Mouse (Mus musculus) embryonic facial prominence, embryonic 14.5 days (tissue): ENCODE results near the gene Cdc20. TPM values are rescaled to one million over a fixed set of nuclear protein-coding genes. Genes with fewer than 3 reads are reported as not detected.

Experiments used
- ATAC-seq: fragments of 200-750 bp; cut with Nextera tagmentation; 2 replicates; pipeline ENCODE4 v1.8.0; 2017; ENCODE audit warnings: low read depth, moderate number of reproducible peaks, moderate TSS enrichment
- DNase-seq: peaks from one replicate; pipeline ENCODE4 v3.0.0-alpha.2; 2015; ENCODE audit warnings: low spot score
- H3K27ac ChIP-seq: fragments of 300-500 bp; sonication (generic); replicated peaks from 2 replicates; pipeline ENCODE4 v1.5.1; 2014; ENCODE audit warnings: low read depth, mild to moderate bottlenecking, low read length, moderate library complexity
- H3K27me3 ChIP-seq: fragments of 300-500 bp; sonication (generic); replicated peaks from 2 replicates; pipeline ENCODE4 v1.6.1; 2014; ENCODE audit warnings: low read length; ENCODE audit not compliant: control insufficient read depth, insufficient read depth
- H3K36me3 ChIP-seq: fragments of 300-500 bp; sonication (generic); 2 replicates; pipeline ENCODE4 v1.6.1; 2014; ENCODE audit warnings: low read length, mixed read lengths; ENCODE audit not compliant: control insufficient read depth, insufficient read depth
- H3K4me1 ChIP-seq: fragments of 300-500 bp; sonication (generic); 2 replicates; pipeline ENCODE4 v1.6.1; 2014; ENCODE audit warnings: antibody characterized with exemption, low read length; ENCODE audit not compliant: control insufficient read depth, insufficient read depth
- H3K4me2 ChIP-seq: fragments of 300-500 bp; sonication (generic); 2 replicates; pipeline ENCODE4 v1.6.1; 2014; ENCODE audit warnings: low read depth, mild to moderate bottlenecking, low read length, moderate library complexity, mixed read lengths
- H3K4me3 ChIP-seq: fragments of 300-500 bp; sonication (generic); 2 replicates; pipeline ENCODE4 v1.5.1; 2014; ENCODE audit warnings: low read depth, mild to moderate bottlenecking, low read length
- H3K9ac ChIP-seq: fragments of 300-500 bp; sonication (generic); 2 replicates; pipeline ENCODE4 v1.6.1; 2014; ENCODE audit warnings: low read depth, mild to moderate bottlenecking, low read length, moderate library complexity, mixed read lengths
- H3K9me3 ChIP-seq: fragments of 300-500 bp; sonication (generic); 2 replicates; pipeline ENCODE4 v1.6.1; 2016; ENCODE audit warnings: low read length; ENCODE audit not compliant: control insufficient read depth
- WGBS: fragments of 180-500 bp; shearing (Covaris S2); extraction: QIAGEN DNeasy Blood & Tissue Kit; methylation state at CpG from one replicate; pipeline ENCODE4 v1.1.7; 2014; 5-methylcytosine and 5-hydroxymethylcytosine counted together
- polyA plus RNA-seq: library from polyadenylated mRNA; unstranded; fragments of >200 nt; fragmentation: Nextera tagmentation; extraction: Ambion mirVana; gene quantifications from 2 replicates; pipeline ENCODE4 v1.2.1, GENCODE M21; 2014

Cdc20 gene
- polyA plus RNA-seq, 1 experiment from 2014 or later: 159 TPM

- no peak overlapping the region for H3K27ac ChIP-seq
- no peaks in the 10 kb centered on the region for H3K9me3 ChIP-seq
- WGBS: 88% methylated on average over 1 of the region's 1 CpGs
- H3K36me3 ChIP-seq: peaks cover 9% of the 10 kb centered on the region
- H3K9ac ChIP-seq: no peak overlapping the region
- DNase-seq (no peak), ATAC-seq (no peak)
- H3K4me2 ChIP-seq: no peak overlapping the region
- H3K27me3 ChIP-seq: no peaks in the 10 kb centered on the region
- H3K4me3 ChIP-seq: no peak overlapping the region
- peaks cover 22% of the 10 kb centered on the region for H3K4me1 ChIP-seq
Observed at GRCm38 (mm10) chr4:118425374-118425773, 11.8 kb downstream of the Cdc20 start.

GRCm38 (mm10) chr4:118424541-118425160 lies 12.5 kb downstream of the Cdc20 start:
- ATAC-seq: no peak
- Histone ChIP-seq H3K27me3 (no peaks in the 10 kb centered on the region), H3K9ac (no peak overlapping the region), H3K4me3 (no peak overlapping the region), H3K27ac (no peak overlapping the region), H3K9me3 (no peaks in the 10 kb centered on the region), H3K4me2 (no peak overlapping the region), H3K36me3 (peaks cover 13% of the 10 kb centered on the region), H3K4me1 (peaks cover 20% of the 10 kb centered on the region)
- WGBS: 84% methylated on average over 4 of the region's 4 CpGs
- DNase-seq: no peak

GRCm38 (mm10) chr4:118421384-118421783 lies 15.8 kb downstream of the Cdc20 start:
- no peak overlapping the region for H3K9ac ChIP-seq
- 96% methylated on average over 3 of the region's 3 CpGs for WGBS
- DNase-seq: no peak
- no peak overlapping the region for H3K4me3 ChIP-seq
- peaks cover 35% of the 10 kb centered on the region for H3K36me3 ChIP-seq
- no peaks in the 10 kb centered on the region for H3K9me3 ChIP-seq
- no peak for ATAC-seq
- no peaks in the 10 kb centered on the region for H3K4me1 ChIP-seq
- no peak overlapping the region for H3K4me2 ChIP-seq
- no peak overlapping the region for H3K27ac ChIP-seq
- H3K27me3 ChIP-seq: no peaks in the 10 kb centered on the region

- ATAC-seq: peak; percentile 50; the same call in 1 of the 2 replicates
- no peak overlapping the region for H3K27ac ChIP-seq
- no peaks in the 10 kb centered on the region for H3K4me1 ChIP-seq
Observed at GRCm38 (mm10) chr4:118417112-118417797, 19.9 kb downstream of the Cdc20 start.

GRCm38 (mm10) chr4:118416329-118416728 lies 20.8 kb downstream of the Cdc20 start:
- Histone ChIP-seq H3K4me1 (no peaks in the 10 kb centered on the region), H3K4me3 (no peak overlapping the region), H3K36me3 (peaks cover 85% of the 10 kb centered on the region), H3K9ac (no peak overlapping the region), H3K27me3 (no peaks in the 10 kb centered on the region), H3K9me3 (no peaks in the 10 kb centered on the region), H3K4me2 (no peak overlapping the region), H3K27ac (no peak overlapping the region)
- ATAC-seq: no peak
- DNase-seq: no peak
- 91% methylated on average over 5 of the region's 5 CpGs for WGBS

More at GRCm38 (mm10) chr4:118417112-118417797, 19.9 kb downstream of the Cdc20 start:
- no peak overlapping the region for H3K4me2 ChIP-seq
- peaks cover 76% of the 10 kb centered on the region for H3K36me3 ChIP-seq
- no peak overlapping the region for H3K4me3 ChIP-seq
- H3K9ac ChIP-seq: no peak overlapping the region
- no peaks in the 10 kb centered on the region for H3K27me3 ChIP-seq
- H3K9me3 ChIP-seq: no peaks in the 10 kb centered on the region
- WGBS: 78% methylated on average over 13 of the region's 13 CpGs
- DNase-seq: no peak

GRCm38 (mm10) chr4:118415779-118416178 lies 21.4 kb downstream of the Cdc20 start:
- Histone ChIP-seq H3K9ac (no peak overlapping the region), H3K27ac (no peak overlapping the region), H3K36me3 (peaks cover 86% of the 10 kb centered on the region), H3K4me1 (no peaks in the 10 kb centered on the region), H3K4me2 (no peak overlapping the region), H3K27me3 (no peaks in the 10 kb centered on the region), H3K4me3 (no peak overlapping the region), H3K9me3 (no peaks in the 10 kb centered on the region)
- WGBS: 81% methylated on average over 2 of the region's 2 CpGs
- ATAC-seq (no peak), DNase-seq (no peak)

GRCm38 (mm10) chr4:118413553-118413952 lies 23.6 kb downstream of the Cdc20 start:
- Histone ChIP-seq H3K4me3 (no peak overlapping the region), H3K4me1 (peaks cover 6% of the 10 kb centered on the region), H3K4me2 (no peak overlapping the region), H3K27me3 (no peaks in the 10 kb centered on the region), H3K9me3 (no peaks in the 10 kb centered on the region), H3K36me3 (peaks cover 75% of the 10 kb centered on the region), H3K9ac (no peak overlapping the region), H3K27ac (no peak overlapping the region)
- no peak for ATAC-seq
- DNase-seq: no peak
- 94% methylated on average over 5 of the region's 5 CpGs for WGBS

- WGBS: 83% methylated on average over 5 of the region's 5 CpGs
- ATAC-seq: no peak
Observed at GRCm38 (mm10) chr4:118410871-118411270, 26.3 kb downstream of the Cdc20 start.

More at GRCm38 (mm10) chr4:118410871-118411270, 26.3 kb downstream of the Cdc20 start:
- DNase-seq: no peak
- Histone ChIP-seq H3K4me1 (peaks cover 10% of the 10 kb centered on the region), H3K4me2 (no peak overlapping the region), H3K4me3 (no peak overlapping the region), H3K27me3 (no peaks in the 10 kb centered on the region), H3K36me3 (peaks cover 50% of the 10 kb centered on the region), H3K9me3 (no peaks in the 10 kb centered on the region), H3K9ac (no peak overlapping the region), H3K27ac (no peak overlapping the region)
